Mouse (Mus musculus) C2C12 (cell line): ENCODE results near the gene Hist1h2an.

ENCODE experiments used
- CEBPB ChIP-seq: IDR thresholded peaks from one replicate; pipeline ENCODE4 v1.6.1; 2011; ENCODE audit warnings: low read depth, mild to moderate bottlenecking, control low read depth, moderate library complexity
- CTCF ChIP-seq: IDR thresholded peaks from one replicate; pipeline ENCODE4 v1.5.1; 2011; ENCODE audit not compliant: control insufficient read depth, insufficient read depth, insufficient read length
- FOSL1 ChIP-seq: IDR thresholded peaks from one replicate; pipeline ENCODE4 v1.8.0; 2011; ENCODE audit warnings: mild to moderate bottlenecking, low read length; ENCODE audit not compliant: poor library complexity, insufficient read depth, severe bottlenecking
- MAX ChIP-seq: IDR thresholded peaks from one replicate; pipeline ENCODE4 v1.6.1; 2011; ENCODE audit warnings: mild to moderate bottlenecking, control low read depth
- MYOG ChIP-seq: IDR thresholded peaks from one replicate; pipeline ENCODE4 v1.6.1; 2011; ENCODE audit not compliant: control insufficient read depth, insufficient read length; ENCODE audit errors: extremely low read depth
- USF1 ChIP-seq: IDR thresholded peaks from one replicate; pipeline ENCODE4 v1.6.1; 2011; ENCODE audit warnings: low read depth, mild to moderate bottlenecking, control low read depth, moderate library complexity

GRCm38 (mm10) chr13:21783255-21783617, 3.8 kb downstream of the Hist1h2an start, which contains the start of gene Hist1h3i:
- no peak for TF ChIP-seq MAX
- TF ChIP-seq CTCF: no peak
- TF ChIP-seq CEBPB: no peak
- no peak for TF ChIP-seq MYOG
- no peak for TF ChIP-seq USF1
- TF ChIP-seq FOSL1: no peak
